Mouse (Mus musculus): Measurements from ENCODE around the gene Inppl1.

DNA sequence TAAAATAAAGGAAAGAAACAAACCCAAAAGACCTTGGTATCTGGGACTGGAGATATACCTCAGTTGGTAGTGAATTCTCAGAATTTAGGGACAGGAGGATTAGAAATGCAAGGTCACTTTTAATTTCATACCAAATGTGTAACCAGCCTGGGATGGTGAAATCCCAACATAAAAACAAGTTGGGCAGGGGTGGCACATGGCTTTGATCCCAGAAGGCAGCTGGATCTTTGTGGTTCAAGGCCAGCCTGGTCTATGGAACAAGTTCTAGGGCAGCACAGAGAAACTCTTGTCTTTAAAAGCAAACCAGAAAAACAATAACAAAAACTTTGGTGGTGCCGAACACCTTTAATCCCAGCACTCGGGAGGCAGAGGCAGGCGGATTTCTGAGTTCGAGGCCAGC, 29.5 kb upstream of the Inppl1 start:
- TF ChIP-seq CTCF (IDR thresholded peaks at IDR 0.05; ENCODE audit: borderline replicate concordance, insufficient read depth, low read length) (no peak), POLR2A (IDR thresholded peaks at IDR 0.05; ENCODE audit: low read depth, low read length) (no peak)

Measured in embryonic fibroblast, embryonic 13.5 days (primary cell).